Mouse (Mus musculus) cerebellum, postnatal 25 days (tissue): ENCODE results near the gene Egr2.
A peak's percentile ranks its signal among the peaks of the same experiment; 100 is the strongest.

Experiments
- DNase-seq, 2 experiments: peaks; one replicate each; pipeline ENCODE4 v3.0.0; 2021; ENCODE audit warnings: mixed read lengths in 2 of 2

Gene Egr2

DNA sequence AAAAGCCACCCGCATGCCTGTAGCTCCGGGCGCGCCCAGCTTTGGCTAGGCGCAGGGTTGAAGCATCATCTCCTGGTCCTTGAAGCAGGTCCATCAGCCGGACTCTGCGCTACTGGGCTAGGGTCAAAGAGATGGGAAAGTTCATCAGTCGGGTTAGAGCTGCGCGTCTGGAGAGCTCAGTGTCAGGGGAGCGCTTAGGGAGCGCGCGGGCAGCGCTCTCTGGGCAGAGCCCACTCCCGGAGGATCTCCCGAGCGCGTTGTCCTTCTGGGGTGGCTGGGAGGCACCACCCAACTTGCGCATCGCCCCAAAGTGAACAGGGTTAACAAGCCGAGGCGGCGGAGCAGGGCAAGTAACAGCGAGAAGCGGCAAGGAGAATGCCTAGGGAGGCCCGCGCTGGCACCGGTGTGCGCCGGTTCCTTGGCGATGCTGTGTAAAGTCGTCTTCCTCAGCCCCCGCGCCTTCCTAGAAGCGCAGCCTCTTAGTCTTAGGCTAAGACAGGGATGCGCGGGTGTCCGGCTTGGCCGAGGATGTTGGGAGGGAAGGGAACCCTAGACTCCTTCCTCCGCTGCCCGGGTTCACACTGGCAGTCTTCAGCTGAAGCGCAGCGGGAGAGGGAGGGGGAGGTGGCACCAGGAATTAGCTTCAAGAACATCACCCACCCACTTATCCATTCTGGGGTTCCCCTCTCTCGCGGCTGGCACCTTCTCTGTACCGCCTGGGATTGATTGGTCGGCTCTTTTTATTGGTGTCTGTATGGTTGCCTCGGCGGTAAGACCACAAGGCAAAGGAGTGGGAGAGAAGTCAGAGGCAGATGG, 3.5 kb downstream of the Egr2 start:
- DNase-seq, result peak; percentile 11 to 43

DNA sequence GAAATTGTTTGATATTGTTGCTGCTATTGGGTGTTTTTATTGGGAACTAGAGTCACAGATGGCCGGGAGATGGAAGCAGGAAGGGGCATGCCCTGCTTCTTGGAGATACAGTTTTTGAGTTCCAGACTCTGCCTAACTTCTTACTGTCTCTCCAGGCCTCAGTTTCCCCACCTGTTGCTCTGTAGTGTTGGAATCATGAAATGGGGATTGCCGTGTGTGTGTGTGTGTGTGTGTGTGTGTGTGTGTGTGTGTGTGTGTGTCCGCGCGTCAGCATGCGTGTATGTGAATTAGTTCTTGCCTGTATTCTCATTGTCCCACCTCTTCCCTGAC, 4.1 kb downstream of the Egr2 start:
- DNase-seq, result no peak

DNA sequence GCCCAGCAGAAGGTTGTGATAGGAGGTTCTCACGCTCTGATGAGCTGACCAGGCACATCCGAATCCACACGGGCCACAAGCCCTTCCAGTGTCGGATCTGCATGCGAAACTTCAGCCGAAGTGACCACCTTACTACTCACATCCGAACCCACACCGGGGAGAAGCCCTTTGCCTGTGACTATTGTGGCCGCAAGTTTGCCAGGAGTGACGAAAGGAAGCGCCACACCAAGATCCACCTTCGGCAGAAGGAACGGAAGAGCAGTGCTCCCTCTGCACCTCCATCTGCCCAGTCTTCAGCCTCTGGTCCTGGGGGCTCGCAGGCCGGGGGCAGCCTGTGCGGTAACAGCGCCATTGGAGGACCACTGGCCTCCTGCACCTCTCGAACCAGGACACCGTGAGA, 5.3 kb downstream of the Egr2 start:
- no peak for DNase-seq

DNA sequence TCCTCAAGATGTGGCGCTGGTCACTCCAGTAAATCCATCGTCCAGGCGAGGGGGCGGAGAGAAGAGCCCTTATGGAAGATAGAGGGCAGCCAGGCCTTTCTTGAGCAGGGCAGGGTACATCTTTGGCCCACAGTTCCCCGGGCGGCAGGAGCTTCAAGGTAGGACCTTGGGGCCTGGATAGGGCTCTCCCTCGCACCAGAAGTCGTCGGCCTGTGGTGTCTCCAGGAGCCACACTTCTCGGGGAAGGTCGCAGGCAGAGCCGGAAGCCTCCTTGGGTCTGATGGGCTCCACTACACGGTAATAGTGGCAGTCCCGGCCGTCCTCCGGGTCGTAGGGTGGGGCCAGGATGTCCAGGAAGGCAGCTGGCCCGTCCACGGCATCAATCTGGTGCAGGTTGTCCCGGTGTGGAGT, 12.6 kb downstream of the Egr2 start:
- peak in 1 of 2 experiments; percentile 47 for DNase-seq

DNA sequence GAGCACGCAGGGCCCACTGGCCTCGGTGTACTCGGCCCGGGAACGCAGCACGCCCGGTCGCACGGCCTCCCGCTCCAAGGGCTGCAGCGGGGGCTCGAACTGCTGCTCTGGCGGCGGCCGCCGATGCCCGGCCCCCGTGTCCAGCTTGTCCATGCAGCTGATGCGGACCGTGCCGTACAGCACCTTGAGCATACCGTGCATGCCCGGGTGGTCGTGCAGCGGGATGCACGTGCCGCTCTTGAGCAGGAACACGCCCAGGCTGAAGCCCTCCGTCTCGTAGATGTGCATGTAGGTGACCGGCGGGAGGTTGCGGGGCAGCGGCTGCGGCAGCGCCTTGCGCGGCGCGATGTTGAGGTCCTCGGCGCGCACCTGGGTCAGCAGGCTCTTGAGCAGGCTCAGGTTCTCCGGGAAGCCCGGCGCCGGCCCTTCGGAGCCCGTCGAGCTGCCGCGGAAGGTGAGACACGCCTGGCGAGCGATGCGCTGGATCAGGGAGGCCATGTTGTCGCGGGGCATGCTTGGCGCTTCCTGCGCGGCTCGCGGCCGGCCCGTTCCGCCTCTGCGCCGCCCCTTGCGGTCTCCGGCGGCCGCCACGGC, 13.1 kb downstream of the Egr2 start:
- DNase-seq, result peak; percentile 60 to 87

DNA sequence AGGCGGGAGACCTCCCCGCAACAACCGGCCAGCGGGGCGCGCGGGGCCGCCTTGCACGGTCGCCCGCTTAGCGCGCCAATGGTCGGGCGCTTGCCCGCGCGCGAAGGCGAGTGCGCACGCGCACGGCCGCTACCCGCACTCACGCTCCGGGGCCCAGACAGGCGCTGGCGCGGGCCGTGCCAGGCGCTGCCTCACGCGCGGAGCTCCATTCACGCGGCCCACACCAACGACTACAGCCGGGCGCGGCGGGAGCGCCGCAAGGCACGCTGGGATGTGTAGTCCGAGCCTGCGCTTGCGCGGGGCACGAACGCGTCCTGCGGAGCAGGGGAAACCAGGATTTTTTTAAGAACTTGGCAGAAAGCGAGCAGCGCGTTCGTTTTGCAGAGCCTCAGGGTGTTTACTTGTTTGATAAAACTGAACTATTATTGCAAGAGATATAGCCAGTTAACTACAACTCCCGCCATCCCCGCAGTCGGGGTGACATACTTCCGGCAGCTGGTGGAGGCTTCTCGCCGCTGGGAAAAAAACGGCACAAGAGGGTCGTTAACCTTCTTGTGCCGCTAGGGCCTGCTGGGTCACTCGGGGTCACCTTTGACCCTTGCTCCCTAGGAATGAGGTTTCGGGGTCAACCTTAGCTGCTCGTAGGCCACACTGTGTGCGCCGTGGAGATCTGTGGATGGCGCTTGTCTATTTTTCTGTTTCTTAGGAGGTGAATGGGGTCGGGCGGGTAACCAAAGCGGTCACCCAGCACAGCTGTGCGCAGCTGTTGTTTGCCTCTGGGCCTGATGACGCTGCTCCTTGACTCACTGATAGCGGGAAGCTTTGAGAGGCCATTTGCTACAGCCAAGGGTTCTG, 13.8 kb downstream of the Egr2 start, which contains the start of gene Ado:
Gene Ado, minus strand, starts transcription at position 79 of the 855 bp plus-strand sequence.
- DNase-seq, result peak; percentile 97

DNA sequence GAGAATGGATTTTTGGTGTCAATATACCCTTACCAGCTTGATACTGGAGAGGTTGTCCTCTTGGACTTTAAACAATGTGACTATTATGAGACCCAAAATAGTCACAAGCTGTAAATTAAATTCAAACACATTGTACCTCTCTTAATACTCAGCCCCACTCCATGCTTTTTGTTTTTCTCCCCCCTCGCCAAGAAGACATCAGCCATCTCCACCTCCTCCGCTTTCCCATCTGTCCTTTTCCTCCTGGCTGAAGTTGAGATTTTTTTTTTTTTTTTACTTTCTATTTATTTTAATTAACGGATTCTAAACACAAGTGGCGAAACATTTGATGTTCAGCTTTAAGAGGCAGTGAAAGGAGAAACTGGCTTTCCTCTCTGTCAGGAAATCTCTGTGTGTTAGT, 22.8 kb downstream of the Egr2 start:
- no peak for DNase-seq

DNA sequence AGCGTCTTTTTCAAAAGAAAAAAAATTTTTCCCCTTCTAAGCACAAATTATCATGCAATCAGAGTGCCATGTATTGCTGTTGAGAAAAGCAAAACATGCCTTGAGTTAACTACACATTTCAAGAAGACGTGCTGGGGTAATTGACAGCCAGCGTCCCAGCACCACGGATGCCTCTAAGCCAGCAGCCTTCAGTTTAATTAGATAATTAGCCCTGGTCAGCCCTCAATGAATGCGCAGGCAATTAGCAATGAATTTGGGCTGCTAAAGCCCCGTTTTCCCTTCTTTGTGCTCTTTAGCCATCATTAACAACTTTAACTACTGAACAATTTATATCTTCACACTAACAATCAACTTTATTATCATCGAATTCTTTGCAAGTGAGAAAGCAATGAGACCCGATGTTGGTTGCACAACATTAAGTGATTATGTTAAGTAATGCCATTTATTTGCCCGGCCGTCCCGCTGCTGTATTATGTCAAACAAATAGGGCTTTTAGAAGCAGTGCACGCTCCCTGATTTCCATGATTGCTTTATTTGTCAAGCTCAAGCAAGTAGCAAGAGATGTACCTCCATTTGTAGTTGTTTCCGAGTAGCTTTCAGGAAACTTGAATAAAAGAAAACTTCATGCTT, 24.6 kb downstream of the Egr2 start:
- DNase-seq, result no peak

DNA sequence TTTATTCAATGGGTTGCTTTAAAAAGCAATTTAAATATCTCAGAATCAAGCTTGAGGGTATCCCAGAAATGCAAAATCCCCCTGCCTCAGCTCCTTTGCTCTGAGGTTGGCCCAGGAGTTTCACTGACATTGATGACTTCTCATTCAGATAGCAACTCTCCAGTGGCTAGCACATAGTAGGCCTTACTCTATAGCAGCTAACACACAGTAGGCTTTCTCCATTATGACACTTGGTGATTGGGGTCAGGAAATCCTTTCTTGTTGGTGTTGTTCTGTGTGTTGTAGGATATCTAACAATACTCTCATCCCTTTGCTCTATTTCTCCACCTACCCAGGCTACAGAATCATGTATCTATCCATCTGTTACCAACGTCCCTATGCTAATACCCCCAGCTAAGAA, 25.9 kb downstream of the Egr2 start:
- DNase-seq, result no peak

DNA sequence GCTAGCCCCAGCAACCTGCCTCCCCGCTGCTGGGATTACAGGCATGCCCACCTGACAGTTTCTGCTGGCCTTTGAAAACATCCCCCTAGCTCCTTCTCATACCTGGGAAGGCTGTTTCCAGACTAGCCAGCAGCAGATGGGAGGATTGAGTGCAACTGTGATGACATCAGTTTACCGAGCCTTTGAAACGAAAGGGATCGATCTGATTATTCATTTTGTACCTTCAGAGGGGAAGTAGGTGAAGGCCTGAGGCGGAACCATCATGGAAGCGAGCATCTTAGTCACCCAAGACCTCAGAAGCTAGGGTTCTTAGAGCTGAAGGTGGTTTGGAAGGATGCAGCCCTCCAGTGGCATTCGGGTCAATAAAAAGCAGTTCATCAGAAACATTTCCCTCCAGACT, 29.2 kb downstream of the Egr2 start:
- no peak for DNase-seq

DNA sequence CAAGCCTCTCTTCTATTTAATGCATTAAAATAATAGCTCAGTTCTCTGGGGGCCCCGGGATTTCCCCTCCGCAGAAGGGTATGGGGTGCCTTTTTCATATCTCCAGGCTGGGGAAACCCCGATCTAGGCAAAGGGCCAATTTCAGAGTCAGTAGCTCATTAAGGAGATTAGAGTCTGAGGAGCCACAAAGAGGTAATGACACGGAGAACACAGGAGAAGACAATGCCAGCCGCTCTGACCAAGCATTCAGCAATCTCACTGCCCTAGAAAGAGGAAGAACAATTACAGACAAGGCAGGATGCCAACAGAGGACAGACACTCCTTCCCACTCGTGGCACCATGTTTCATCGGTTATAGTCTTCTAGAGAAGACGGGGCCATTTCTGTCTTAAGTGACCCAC, 30.8 kb downstream of the Egr2 start:
- DNase-seq, result no peak

DNA sequence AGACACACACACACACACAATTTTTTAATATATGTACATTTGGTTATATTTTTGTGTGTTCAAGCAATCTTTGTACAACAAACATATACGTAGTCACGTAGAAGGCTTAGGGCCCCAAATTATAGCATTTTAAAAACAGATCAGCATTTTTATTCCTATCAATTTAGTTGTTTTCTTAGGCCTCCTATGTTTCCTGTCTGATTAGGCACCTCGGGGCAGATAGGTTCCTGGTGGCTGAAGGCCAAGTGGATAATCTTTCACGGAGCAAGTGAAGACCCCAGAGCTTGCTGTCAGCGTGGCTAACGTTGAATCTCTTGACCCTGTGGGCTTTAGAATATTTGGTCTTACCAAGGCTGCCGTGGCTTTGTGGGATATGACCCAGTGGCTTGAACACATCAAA, 34.3 kb downstream of the Egr2 start:
- DNase-seq, result no peak

DNA sequence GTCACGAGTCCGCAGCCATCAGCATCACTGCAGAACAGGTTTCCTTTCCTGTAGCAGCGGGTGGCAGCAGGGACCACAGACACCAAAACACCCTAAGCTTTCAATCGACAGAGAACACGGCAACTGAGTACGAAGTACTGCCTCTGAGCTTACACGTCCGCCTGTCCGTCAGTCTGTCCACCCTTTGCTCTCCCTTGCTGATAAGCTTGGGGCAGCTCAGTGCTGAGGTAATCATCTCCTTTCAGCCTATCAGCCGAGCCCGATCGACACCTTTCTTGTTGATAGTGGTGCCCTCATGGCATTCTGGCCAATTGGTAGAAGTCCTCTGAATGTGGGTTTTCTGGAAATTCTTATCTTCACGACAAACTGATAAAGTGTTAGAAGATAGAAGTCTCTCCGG, 36.2 kb downstream of the Egr2 start:
- no peak for DNase-seq

DNA sequence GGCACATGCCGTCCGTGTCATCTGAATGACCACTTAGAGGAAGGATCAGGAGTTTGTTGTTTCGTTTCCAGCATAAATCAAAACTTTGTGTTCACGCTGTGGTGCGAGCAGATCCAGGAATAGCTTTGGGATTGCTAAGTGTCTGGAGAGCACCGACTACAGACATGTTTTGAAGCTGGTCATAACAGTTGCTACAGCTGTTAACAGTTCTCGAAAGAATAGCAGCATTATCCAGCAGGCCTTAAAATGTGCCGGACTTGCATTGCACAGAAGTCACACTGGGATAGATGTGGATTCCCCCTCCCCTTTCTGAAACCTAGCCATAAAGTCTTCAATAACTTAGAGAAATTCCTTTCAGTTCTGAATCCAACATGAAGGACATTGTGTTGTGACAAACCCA, 38.0 kb downstream of the Egr2 start:
- DNase-seq, result no peak

DNA sequence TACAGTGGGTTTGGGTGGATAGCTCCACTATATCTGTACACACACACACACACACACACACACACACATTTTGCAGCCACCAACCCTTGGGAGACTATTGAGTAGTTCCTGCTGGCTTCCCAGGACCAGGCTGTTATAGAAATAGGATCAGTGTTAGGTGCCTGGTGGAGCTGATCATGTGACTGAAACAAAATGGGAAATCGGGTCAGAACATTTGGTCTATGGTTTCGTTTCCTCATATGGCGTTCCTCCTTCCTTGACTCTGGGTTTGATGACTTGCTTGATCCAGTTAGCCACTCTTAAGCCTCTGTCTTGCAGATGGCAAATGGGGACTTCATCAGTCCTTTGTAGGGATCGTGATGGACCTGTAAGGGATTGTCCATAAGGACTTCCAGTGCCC, 44.6 kb downstream of the Egr2 start:
- DNase-seq, result no peak

DNA sequence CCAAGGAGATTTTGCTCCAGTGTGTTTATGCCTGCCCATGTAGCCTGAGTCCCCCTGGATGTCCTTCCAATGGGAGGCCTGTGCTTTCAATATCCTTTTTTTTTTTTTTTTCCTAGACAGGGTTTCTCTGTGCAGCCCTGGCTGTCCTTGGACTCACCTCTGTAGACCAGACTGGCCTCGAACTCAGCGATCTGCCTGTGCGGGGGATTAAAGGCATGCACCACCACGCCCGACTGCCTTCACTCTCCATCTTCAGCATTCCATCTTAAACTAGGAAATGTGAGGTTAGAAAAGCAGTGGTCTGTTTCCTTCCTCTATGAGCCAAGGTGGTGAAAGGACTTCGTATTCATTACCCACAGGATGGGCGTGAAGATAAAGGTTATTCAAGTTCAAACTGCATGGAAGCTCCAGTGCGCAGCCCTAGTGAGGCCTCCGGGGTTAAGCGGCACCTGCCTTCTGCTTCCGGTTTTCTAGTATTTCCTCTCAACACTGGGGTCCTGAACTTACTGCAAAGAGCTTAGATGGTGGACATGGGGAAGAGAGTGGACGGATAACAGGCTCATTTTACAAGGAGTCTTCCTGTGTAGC, 46.5 kb downstream of the Egr2 start:
- DNase-seq, result no peak

DNA sequence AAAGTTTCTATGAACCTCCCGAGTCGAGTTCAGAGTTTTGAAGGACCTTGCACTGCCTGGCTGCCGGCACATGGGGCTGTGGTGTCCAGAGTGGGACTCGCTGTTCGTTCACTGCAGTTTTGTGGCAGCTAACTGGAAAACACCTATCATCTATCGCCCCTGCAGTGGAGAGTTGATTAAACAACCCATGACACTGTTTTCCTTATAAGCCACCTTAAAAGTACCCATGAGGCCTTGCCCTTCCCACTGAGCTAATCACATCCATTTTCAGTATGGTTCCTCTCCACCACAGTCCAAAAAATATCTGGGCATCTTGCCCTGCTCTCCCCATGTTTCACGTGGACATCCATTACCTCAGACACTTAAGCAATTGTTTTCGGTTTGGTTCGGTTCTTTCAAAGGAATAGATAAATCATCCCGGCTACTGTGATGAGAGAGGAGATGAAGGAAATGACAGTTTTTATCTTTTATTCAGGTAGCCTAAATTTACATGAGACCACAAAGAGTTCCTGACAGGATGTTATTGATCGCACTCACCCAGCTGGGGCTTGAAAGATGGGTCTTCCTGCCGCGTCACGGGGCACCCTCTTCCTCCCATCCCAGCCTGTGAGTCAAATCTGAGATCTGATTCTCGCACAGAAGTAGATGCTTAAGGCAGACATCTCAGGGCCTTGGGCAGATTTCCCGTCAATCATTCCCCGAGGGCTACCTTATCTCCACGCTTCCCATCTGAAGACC, 50.8 kb downstream of the Egr2 start:
- DNase-seq, result no peak
